Mouse (Mus musculus) skeletal muscle tissue, adult 2 months (tissue): ENCODE results near the gene Zfp651.
A peak's percentile ranks its signal among the peaks of the same experiment; 100 is the strongest.

Source experiments
- DNase-seq: peaks from one replicate; pipeline ENCODE4 v3.0.0-alpha.2; 2012; ENCODE audit warnings: low read depth, low spot score

Gene Zfp651

DNA sequence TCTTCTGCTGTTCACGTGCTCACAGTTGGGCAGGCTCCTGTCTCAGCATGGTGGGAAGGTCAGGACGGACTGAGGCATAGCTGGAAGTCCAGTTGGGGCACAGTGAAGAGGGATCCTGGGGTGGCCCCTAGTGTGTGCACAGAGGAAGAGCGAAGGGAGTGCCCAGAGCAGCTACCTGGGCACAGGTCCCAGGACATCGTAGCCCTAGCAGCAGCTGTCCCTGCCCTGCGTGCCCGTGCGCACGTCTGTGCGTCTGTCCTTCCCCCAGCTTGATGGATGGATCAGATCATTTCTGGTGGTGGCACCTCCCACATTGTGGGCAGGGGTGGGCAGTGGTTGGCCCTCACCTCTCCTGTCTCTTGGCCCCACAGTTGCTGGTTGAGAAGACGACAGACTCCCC is 3.1 kb downstream of the Zfp651 start:
- peak; percentile 79 for DNase-seq

DNA sequence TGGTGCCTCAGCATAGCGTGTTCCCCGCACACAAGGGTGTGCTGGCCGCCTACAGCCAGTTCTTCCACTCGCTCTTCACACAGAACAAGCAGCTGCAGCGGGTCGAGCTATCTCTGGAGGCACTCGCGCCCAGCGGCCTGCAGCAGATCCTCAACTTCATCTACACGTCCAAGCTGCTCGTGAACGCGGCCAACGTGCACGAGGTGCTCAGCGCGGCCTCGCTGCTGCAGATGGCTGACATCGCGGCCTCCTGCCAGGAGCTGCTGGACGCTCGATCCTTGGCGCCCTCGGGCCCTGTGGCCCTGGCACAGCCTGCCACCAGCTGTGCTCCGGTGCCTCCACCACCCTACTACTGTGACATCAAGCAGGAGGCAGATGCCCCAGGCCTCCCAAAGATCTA is 3.6 kb downstream of the Zfp651 start:
- no peak for DNase-seq

GRCm38 (mm10) chr9:121763716-121764115 is 4.6 kb downstream of the Zfp651 start:
- no peak for DNase-seq

GRCm38 (mm10) chr9:121765166-121765855 is 6.2 kb downstream of the Zfp651 start:
- DNase-seq = no peak

- DNase-seq = no peak
Observed at GRCm38 (mm10) chr9:121772412-121772811, 13.3 kb downstream of the Zfp651 start.

DNA sequence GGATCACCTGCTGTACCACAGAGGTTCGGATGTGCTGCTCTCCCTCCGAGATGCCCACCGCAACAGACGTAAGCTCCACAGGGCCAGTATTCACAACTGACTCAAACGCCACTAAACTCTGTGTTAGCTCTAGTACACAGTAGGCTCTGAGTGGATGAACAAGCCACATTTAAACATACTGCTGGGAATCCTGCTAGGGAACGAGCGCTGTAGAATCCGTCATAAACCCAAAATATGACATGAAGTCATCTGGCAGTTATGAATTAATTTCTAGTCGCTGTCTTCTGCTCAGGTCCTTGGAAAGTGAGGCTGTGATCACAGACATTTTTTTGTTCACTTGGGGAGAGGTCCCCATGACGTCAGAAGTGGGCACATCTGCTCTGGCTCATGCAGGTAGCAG is 16.8 kb downstream of the Zfp651 start:
- no peak for DNase-seq

DNA sequence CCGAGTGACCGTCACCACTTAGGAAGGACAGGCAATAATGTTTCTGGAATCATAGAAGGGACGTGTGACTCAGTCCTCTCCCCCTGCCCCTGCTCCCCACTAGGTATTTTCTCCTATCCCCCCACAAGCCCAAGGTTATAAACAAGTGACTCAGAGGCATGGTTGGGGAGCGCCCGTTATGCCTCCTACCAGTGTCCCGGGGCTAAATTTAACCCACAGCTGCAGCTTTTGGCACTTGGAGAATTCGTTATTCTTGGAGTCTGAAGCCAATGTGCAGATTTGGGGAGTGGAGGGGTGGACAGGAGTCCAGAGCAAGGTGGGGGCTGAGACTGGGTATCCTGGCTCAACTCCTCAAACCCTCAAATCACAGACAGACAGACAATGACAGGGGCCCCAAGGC is 17.4 kb downstream of the Zfp651 start:
- no peak for DNase-seq

DNA sequence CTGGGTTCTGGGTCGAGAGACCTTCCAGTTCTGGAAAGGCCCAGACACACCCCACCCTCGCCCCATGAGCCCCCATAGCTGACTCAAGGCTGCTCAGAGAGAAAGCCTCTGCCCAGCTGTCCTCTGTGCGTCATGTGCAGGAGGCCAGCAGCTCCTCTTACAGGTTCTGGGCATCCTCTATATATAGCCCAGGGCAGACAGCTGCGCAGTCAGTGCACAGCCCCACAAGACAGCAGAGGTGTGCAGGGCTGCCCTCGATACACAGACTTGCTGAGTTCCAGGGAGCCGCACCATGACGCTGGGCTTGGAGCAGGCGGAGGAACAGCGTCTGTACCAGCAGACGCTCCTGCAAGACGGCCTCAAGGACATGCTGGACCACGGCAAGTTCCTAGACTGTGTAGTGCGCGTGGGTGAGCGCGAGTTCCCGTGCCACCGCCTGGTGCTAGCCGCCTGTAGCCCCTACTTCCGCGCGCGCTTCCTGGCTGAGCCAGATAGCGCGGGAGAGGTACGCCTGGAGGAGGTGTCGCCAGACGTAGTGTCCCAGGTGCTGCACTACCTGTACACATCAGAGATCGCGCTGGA is 18.4 kb downstream of the Zfp651 start, which contains the start of gene Klhl40:
Gene Klhl40 (plus strand): TSS at position 124 of the 582 bp plus-strand sequence.
- peak; percentile 95 for DNase-seq

DNA sequence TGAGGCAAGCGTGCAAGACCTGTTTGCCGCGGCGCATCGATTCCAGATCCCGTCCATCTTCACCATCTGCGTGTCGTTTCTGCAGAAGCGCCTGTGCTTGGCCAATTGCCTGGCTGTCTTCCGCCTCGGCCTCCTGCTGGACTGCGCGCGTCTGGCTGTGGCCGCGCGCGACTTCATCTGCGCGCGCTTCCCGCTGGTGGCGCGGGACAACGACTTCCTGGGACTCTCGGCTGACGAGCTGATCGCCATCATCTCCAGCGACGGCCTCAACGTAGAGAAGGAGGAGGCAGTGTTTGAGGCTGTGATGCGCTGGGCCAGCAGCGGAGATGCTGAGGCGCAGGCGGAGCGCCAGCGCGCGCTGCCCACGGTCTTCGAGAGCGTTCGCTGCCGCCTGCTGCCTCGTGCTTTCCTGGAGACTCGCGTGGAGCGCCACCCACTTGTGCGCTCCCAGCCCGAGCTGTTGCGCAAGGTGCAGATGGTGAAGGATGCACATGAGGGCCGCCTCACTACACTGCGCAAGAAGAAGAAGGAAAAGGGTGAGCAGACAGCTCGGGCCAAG is 19.0 kb downstream of the Zfp651 start:
- no peak for DNase-seq

DNA sequence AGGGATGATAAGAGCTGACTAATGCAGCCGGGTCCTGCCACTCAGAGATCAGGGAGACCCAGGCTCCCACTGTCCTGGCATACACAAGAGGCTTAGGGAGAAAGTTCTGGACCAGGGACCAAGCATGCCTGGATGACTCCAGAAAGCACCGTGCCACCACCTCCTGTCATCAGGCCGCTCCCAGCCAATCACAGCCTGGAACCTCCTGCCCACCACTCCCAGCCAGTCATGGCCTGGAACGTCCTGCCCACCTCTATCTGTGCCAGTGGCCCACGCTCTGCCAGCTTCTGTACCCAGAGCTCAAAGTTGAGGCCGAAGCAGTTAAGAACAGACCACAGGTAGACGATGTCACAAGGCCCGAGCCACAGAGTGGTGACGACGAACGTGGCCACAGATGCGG is 25.7 kb downstream of the Zfp651 start:
- DNase-seq = no peak

GRCm38 (mm10) chr9:121785261-121785660 is 26.1 kb downstream of the Zfp651 start:
- DNase-seq = no peak

DNA sequence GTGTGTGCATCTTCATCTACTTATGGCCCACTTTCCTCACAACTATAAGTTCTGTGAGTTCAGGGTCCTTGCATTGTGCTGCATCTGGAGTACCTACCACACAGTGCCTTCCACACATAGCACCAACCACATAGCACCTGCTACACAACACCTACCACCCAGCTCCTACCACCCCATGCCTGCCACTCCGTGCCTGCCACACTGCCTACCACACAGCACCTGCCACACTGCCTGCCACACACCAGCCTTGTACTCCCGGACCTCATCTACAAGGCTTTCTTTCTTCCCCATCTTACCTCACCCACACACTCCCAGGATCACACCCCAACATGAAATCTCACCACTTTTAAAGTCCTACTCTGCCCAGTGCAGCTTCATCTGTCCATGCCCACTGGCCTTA is 27.2 kb downstream of the Zfp651 start:
- no peak for DNase-seq

DNA sequence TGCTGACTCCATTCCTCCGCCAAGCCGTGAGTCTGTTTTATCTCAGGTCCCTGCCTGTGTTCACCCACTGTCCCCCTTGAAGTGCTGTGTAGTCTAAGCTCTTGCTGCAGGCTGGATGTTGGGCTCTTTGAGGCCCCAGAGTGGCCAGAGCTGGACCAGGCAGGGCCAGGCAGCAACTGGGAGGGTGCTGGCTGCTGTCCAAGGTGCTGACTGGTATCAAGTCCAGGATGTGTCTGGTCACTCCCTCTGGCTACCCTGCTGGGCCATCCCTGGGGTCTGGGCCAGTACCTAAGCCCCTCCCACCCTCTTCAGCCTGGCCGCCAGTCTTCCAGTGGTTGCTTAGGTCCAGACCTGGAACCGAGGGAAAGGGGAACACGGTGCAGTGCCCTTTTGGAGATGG is 32.1 kb downstream of the Zfp651 start:
- DNase-seq = peak; percentile 95

DNA sequence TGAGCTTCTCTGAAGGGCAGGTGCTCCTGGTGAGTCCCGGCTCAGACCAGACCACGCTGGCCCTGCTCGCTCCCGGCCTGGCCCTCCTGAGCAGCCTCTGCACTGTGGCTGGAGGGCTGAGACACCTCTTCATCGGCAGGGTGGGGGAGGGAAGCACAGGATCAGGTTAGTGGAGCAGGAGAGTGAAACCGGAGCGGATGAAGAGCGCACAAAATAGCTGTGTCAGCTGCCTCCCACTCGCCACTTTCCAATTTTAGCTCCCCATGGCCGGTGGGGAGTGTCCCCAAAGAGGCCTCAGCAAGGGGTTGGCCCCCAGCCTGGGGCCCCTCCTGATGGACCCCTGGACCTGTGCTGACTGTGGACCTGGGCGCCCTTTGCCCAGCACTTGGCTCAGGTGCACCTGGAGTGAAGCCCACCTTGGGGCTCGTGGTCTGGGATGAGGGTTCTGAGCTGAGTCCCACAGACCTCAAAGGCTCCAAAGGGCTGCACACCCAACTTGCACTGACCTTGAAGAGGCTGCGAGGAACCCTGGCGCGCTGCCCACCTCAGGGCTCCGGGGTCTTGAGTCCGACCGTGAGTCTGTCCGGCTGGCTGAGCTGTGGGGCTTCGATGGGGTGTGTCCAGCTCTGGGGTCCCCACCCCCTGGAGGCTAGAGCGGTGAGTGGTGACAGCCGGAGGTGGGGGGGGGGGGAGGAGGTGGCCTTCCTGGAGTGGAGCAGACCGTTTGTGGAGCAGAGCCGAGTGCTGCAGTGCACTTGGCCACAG is 32.8 kb downstream of the Zfp651 start, which contains the start of gene Hhatl:
Gene Hhatl (minus strand): TSS at position 751 of the 765 bp plus-strand sequence.
- peak; percentile 81 for DNase-seq

DNA sequence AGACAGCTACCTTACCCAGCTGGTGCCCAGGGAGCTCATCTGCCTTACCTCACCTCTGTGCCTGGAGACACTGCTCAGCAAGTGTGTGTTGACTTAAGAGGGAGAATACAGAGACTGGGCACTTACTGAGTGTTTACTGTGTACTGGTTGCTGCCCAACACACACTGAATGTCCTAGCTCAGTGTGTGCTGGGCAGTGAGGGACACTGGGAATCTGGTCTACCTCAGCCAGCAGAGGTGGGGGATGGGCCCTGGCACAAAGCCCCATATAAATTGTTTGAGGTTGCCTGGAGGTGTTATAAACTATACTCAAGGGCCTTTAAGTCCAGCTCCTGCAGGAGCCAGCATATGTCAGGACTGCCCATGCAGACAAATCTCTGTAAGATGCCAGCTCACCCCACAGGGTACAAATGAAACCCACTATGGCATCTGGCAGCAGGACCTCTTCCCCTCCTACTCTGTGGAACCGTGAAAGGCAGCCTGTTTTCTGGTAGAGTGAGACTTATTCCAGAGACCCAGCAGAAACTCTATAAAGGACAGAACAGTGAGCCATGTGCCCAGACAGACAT is 35.9 kb downstream of the Zfp651 start:
- DNase-seq = peak; percentile 63

DNA sequence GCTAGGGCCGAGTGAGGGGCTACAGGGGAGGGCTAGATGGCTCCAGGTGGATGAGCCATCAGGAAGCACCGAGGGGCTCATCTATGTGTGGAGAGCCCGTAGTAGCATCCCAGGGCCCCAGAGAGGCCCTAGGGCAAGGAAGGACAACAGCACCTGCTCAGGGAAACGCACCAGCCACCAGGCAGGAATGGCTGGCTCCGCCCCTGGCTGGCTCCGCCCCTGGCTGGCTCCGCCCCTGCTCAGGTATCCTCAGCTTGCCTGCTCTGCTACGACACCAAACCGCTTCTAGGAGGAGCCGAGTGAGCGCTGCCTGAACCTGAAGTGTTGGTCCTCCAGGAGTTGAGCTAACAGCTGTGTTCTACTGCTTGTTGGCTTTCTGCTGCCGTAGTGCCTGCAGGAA is 38.6 kb downstream of the Zfp651 start:
- no peak for DNase-seq

- no peak for DNase-seq
Observed at GRCm38 (mm10) chr9:121798887-121799520, 39.9 kb downstream of the Zfp651 start.

DNA sequence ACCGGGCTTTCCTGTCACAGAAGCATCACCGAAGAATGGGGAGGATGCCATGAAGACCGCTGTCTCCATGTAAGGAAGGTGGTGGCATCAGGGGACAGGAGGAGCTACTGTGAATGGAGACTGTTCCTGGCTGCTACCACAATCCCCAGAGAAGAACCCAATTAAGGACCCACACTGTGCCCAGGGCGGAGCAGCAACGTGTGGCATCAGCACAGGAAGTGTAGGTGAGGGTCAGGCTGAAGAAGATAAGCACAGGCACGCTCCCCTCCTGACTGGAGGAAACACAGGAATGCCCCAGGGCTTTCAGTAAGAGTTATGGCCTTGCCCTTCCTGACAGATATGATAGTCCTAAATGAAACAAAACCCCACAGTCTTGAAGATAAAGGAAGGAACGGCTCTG is 43.6 kb downstream of the Zfp651 start:
- DNase-seq = no peak

GRCm38 (mm10) chr9:121807546-121807945 is 48.4 kb downstream of the Zfp651 start:
- DNase-seq = no peak

DNA sequence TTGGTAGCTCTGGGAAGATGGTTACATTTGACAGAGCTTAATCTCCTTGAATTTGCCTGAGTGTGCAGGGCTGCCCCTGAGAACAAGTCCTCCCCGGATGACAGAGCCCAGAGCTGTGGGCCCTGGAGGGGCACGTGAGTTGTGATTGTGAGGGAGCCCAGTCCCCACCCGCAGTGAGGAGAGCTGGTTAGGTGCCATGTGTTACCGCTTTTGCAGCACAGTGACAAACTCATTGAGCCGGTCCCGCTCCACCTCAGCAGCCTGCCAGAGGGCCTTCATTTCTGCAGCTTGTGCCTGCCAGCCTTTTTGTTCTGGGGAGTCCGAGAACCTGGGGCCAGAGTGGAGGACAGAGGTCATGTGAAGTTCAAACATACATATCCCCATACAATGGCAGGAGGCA is 48.8 kb downstream of the Zfp651 start:
- DNase-seq = no peak

DNA sequence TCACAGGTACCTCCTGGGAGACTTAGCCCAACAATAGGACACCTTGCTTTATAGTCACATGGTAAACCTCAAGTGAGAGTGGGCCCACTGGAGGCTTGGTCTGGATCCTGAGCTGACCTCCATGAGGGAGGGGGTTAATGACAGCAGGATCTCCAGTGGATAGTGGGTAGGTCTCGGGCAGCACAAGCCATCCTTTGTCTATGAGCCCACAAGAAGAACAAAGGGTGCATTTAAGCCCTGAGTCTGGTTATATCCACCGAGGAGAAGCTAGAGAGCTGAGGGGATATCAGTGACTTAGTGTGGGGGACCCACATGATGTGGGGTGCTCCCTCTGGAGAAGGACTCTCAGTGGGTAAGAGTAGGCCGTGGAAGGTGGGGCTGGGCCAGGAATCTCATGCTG is 49.4 kb downstream of the Zfp651 start:
- no peak for DNase-seq
